Mouse (Mus musculus) lung, adult 2 months (tissue): Measurements from ENCODE around the gene Ptrhd1.

Experiments used
- CTCF ChIP-seq: fragments of 200-500 bp; IDR thresholded peaks from 2 replicates; pipeline ENCODE4 v1.5.1; 2011; ENCODE audit warnings: mild to moderate bottlenecking, low read length, control low read depth; ENCODE audit not compliant: insufficient read depth
- POLR2A ChIP-seq: fragments of 200-500 bp; IDR thresholded peaks from 2 replicates; pipeline ENCODE4 v1.6.1; 2011; ENCODE audit warnings: low read depth, mild to moderate bottlenecking, control low read depth, low read length, borderline replicate concordance; ENCODE audit errors: extremely low read depth

DNA sequence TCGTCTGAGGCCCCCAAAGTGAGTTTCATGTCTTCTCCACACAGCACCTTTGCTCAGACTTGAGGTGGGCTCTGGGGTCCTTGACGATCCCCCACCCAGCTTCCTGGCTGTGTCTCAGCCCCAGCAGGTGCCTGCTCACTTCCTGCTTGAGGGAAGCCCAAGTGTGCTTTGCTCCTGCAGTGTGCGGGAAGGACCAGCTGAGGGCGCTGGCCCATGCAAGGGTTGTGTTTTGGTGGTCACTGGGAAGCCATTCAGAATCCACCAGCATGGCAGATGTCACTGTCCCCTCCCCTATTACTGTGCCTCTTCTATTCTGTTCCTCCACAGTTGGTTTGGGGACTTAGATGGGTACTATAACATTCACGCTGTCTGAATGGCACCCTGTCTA lies 44.8 kb upstream of the Ptrhd1 start:
- no peak for TF ChIP-seq CTCF
- no peak for TF ChIP-seq POLR2A
